Mouse (Mus musculus): ENCODE results near the gene Fam210b. TPM values are rescaled to one million over a fixed set of nuclear protein-coding genes. Genes with fewer than 3 reads are reported as not detected.
"Not testable (repeated sequence)": the region's sequence is repeated elsewhere in the genome, so short reads cannot be mapped to it uniquely, and the experiment has no call there.

Fam210b gene
- 10 to 100 TPM; 28.4 to 33.2 TPM for total RNA-seq (2021)
- long read RNA-seq, experiment 1, transcript Fam210b-201 (3 exons, 3,617 nt) = major isoform, 13 of 24 reads
- long read RNA-seq, experiment 1, partial matches to known transcripts = 0 of 24 reads
- long read RNA-seq, experiment 1, other reads (novel, unspliced or antisense) = 11 of 24 reads
- long read RNA-seq, experiment 2, transcript Fam210b-201 (3 exons, 3,617 nt) = major isoform, 22 of 34 reads
- long read RNA-seq, experiment 2, partial matches to known transcripts = 0 of 34 reads
- long read RNA-seq, experiment 2, other reads (novel, unspliced or antisense) = 12 of 34 reads

- DNase-seq (ENCODE audit: low spot score in 2 of 2) = peak; percentile 90
These were observed at the start of gene Fam210b for GRCm38 (mm10) chr2:172345258-172345738. Fam210b (plus strand) TSS chr2:172345565.

GRCm38 (mm10) chr2:172298083-172298482 lies 47.3 kb upstream of the Fam210b start:
- DNase-seq (ENCODE audit: low spot score in 2 of 2) = no peak

GRCm38 (mm10) chr2:172298542-172298941 lies 46.8 kb upstream of the Fam210b start:
- DNase-seq (ENCODE audit: low spot score in 2 of 2) = no peak

GRCm38 (mm10) chr2:172299126-172299921 lies 46.0 kb upstream of the Fam210b start:
- DNase-seq (ENCODE audit: low spot score in 2 of 2) = no peak

- DNase-seq (ENCODE audit: low spot score in 2 of 2) = no peak
These were observed 43.0 kb upstream of the Fam210b start for GRCm38 (mm10) chr2:172302396-172302795.

- DNase-seq (ENCODE audit: low spot score in 2 of 2) = no peak
These were observed 41.2 kb upstream of the Fam210b start for GRCm38 (mm10) chr2:172304118-172304708.

- not testable (repeated sequence) for DNase-seq (ENCODE audit: low spot score in 2 of 2)
These were observed 39.8 kb upstream of the Fam210b start for GRCm38 (mm10) chr2:172305546-172305945.

GRCm38 (mm10) chr2:172306544-172306943 lies 38.8 kb upstream of the Fam210b start:
- DNase-seq (ENCODE audit: low spot score in 2 of 2) = no peak

- DNase-seq (ENCODE audit: low spot score in 2 of 2) = peak in 1 of 2 experiments; percentile 11
These were observed 33.6 kb upstream of the Fam210b start for GRCm38 (mm10) chr2:172311731-172312130.

GRCm38 (mm10) chr2:172320878-172321277 lies 24.5 kb upstream of the Fam210b start:
- peak; percentile 54 to 65 for DNase-seq (ENCODE audit: low spot score in 2 of 2)

- no peak for DNase-seq (ENCODE audit: low spot score in 2 of 2)
These were observed 17.1 kb upstream of the Fam210b start for GRCm38 (mm10) chr2:172328248-172328647.

GRCm38 (mm10) chr2:172329179-172329578 lies 16.2 kb upstream of the Fam210b start:
- DNase-seq (ENCODE audit: low spot score in 2 of 2) = peak; percentile 20 to 47

- no peak for DNase-seq (ENCODE audit: low spot score in 2 of 2)
These were observed 7.0 kb upstream of the Fam210b start for GRCm38 (mm10) chr2:172338206-172338942.

- DNase-seq (ENCODE audit: low spot score in 2 of 2) = no peak
These were observed 4.4 kb upstream of the Fam210b start for GRCm38 (mm10) chr2:172340936-172341335.

GRCm38 (mm10) chr2:172341606-172342005 lies 3.8 kb upstream of the Fam210b start:
- no peak for DNase-seq (ENCODE audit: low spot score in 2 of 2)

- DNase-seq (ENCODE audit: low spot score in 2 of 2) = no peak
These were observed 1.6 kb upstream of the Fam210b start for GRCm38 (mm10) chr2:172343751-172344150.

- no peak for DNase-seq (ENCODE audit: low spot score in 2 of 2)
These were observed 696 bp upstream of the Fam210b start for GRCm38 (mm10) chr2:172344669-172345068.

GRCm38 (mm10) chr2:172346034-172346929 lies 917 bp downstream of the Fam210b start:
- DNase-seq (ENCODE audit: low spot score in 2 of 2) = peak; percentile 9 to 30

GRCm38 (mm10) chr2:172346933-172347611 lies 1.7 kb downstream of the Fam210b start:
- DNase-seq (ENCODE audit: low spot score in 2 of 2) = no peak

All from adrenal gland, postnatal 4 days (tissue).